Mouse (Mus musculus) midbrain, embryonic 12.5 days (tissue): ENCODE measurements around the gene Igfbp2. TPM values are rescaled to one million over a fixed set of nuclear protein-coding genes. Genes with fewer than 3 reads are reported as not detected.

Experiments used
- ATAC-seq: fragments of 200-750 bp; cut with Nextera tagmentation; 2 replicates; pipeline ENCODE4 v1.8.0; 2017; ENCODE audit warnings: low read depth, moderate TSS enrichment, moderate library complexity; ENCODE audit not compliant: low FRiP score
- H3K27ac ChIP-seq: fragments of 300-500 bp; sonication (generic); replicated peaks from 2 replicates; pipeline ENCODE4 v1.5.1; 2016; ENCODE audit warnings: mild to moderate bottlenecking
- H3K27me3 ChIP-seq: fragments of 300-500 bp; sonication (generic); 2 replicates; pipeline ENCODE4 v1.6.1; 2016; ENCODE audit warnings: mild to moderate bottlenecking
- H3K36me3 ChIP-seq: fragments of 300-500 bp; sonication (generic); 2 replicates; pipeline ENCODE4 v1.6.1; 2016
- H3K4me1 ChIP-seq: fragments of 300-500 bp; sonication (generic); 2 replicates; pipeline ENCODE4 v1.6.1; 2016
- H3K4me2 ChIP-seq: fragments of 300-500 bp; sonication (generic); replicated peaks from 2 replicates; pipeline ENCODE4 v1.6.1; 2016; ENCODE audit warnings: mild to moderate bottlenecking, moderate library complexity
- H3K4me3 ChIP-seq: fragments of 300-500 bp; sonication (generic); 2 replicates; pipeline ENCODE4 v1.5.1; 2016; ENCODE audit warnings: mild to moderate bottlenecking
- H3K9ac ChIP-seq: fragments of 300-500 bp; sonication (generic); replicated peaks from 2 replicates; pipeline ENCODE4 v1.6.1; 2016; ENCODE audit warnings: mild to moderate bottlenecking, moderate library complexity
- H3K9me3 ChIP-seq: fragments of 300-500 bp; sonication (generic); 2 replicates; pipeline ENCODE4 v1.6.1; 2016; ENCODE audit warnings: mild to moderate bottlenecking
- WGBS: fragments of 180-500 bp; shearing (Covaris S2); methylation state at CpG from one replicate; pipeline ENCODE4 v1.1.7; 2016; 5-methylcytosine and 5-hydroxymethylcytosine counted together
- polyA plus RNA-seq: library from polyadenylated mRNA; unstranded; fragments of >200 nt; fragmentation: Nextera tagmentation; extraction: Ambion mirVana; gene quantifications from 2 replicates; pipeline ENCODE4 v1.2.1, GENCODE M21; 2016

The Igfbp2 gene
- polyA plus RNA-seq, 1 experiment from 2014 or later = 637 TPM

GRCm38 (mm10) chr1:72875708-72876107 is 51.4 kb downstream of the Igfbp2 start:
- no peak for ATAC-seq
- Histone ChIP-seq H3K4me1 (peaks cover 44% of the 10 kb centered on the region), H3K4me2 (peak overlapping the region; percentile 95; the same call in 1 of the 2 replicates), H3K4me3 (no peak overlapping the region), H3K9me3 (no peaks in the 10 kb centered on the region), H3K27ac (no peak overlapping the region), H3K9ac (no peak overlapping the region), H3K36me3 (no peaks in the 10 kb centered on the region), H3K27me3 (peaks cover 52% of the 10 kb centered on the region)
- 3% methylated on average over 3 of the region's 3 CpGs for WGBS

DNA sequence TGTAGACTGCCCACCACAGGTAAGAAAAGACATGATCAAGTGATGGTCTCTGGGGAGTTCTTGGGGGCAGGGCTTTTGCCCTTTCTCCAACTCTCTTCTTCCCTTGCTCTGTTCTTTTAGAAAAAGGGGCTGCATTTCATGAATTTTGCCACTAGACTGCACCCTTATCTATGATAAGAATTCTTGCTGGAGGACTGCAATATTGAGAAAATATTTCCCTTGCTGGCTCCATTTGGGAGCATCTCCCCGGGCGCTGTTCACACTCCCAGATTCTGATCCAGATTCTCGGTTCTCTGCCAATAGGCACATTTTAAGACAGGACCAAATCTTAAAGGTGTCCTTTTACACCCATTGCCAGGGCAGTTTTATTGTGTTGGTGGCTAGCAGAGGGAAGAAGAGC is 51.8 kb downstream of the Igfbp2 start:
- ATAC-seq = no peak
- no peaks in the 10 kb centered on the region for H3K36me3 ChIP-seq
- H3K9ac ChIP-seq = no peak overlapping the region
- WGBS = 54% methylated on average over 3 of the region's 3 CpGs
- no peak overlapping the region for H3K4me2 ChIP-seq
- no peaks in the 10 kb centered on the region for H3K9me3 ChIP-seq
- H3K4me1 ChIP-seq = peaks cover 40% of the 10 kb centered on the region
- H3K4me3 ChIP-seq = no peak overlapping the region
- H3K27ac ChIP-seq = no peak overlapping the region
- H3K27me3 ChIP-seq = peaks cover 52% of the 10 kb centered on the region

DNA sequence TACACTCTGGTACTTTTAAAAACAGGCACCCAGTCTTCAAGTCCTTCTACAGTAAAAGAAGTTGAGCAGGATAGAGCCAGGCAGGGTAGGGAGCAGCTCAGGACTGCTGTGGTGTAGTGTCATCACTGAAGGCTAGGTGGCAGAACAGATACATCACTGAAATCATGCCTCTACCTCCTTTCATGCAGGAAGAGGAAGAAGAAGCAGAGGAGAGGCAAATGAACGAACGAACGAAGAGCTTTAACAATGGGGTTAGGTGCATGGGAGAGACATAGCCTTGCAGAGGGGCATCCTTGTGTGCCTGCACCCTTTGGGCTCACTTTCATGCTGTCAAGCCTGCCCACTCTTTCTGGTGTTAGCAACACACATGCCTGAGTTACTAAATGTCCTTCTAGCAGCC is 53.6 kb downstream of the Igfbp2 start:
- peaks cover 35% of the 10 kb centered on the region for H3K4me1 ChIP-seq
- no peak overlapping the region for H3K9ac ChIP-seq
- ATAC-seq = no peak
- WGBS = 13% methylated on average over 3 of the region's 3 CpGs
- H3K36me3 ChIP-seq = no peaks in the 10 kb centered on the region
- no peak overlapping the region for H3K27ac ChIP-seq
- no peaks in the 10 kb centered on the region for H3K9me3 ChIP-seq
- peak overlapping the region; percentile 38 for H3K4me2 ChIP-seq
- H3K27me3 ChIP-seq = peaks cover 49% of the 10 kb centered on the region
- H3K4me3 ChIP-seq = no peak overlapping the region

DNA sequence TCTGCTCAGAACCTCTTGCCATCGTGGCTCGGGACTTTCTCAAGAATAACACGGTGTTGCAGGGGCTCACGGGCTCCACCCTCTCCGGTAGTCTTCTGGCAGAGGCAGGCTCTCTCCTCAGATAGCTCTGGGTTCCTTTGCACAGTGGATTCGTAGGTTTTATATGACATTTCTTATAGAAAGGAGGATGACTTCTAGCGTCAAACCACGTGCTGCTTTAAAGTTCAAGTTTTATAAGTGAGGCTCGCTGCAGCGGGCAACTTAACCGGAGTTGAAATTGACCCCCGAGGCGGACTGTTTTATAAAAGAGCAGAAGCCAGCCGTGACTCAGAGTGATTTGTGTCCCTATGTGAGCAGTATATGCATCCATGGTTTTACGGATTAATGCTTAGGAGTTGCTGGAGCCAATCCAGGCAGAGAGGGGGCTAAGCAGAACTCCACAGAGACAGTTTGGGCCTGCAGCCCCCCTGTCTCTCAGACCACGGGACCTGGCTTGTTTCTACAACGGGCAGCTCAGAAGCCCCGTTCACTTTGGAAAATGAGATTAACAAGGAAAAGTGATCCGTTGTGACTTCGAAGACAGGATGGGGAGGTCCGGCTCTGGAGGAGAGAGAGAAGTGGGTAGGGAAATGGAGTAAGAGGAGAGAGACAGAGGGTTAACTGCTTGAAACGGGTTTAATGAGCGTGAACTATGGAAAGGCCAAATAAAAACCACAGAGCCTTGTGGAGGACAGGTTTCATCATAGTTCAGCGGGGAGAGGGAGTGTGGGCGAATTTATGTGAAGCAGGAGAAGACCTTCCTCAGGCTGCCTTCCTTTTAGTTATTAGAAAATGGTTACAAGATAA is 54.4 kb downstream of the Igfbp2 start:
- WGBS = 57% methylated on average over 25 of the region's 25 CpGs
- Histone ChIP-seq H3K4me2 (peak overlapping the region; percentile 38), H3K4me3 (no peak overlapping the region), H3K9ac (no peak overlapping the region), H3K9me3 (no peaks in the 10 kb centered on the region), H3K4me1 (peaks cover 30% of the 10 kb centered on the region), H3K36me3 (no peaks in the 10 kb centered on the region), H3K27me3 (peaks cover 40% of the 10 kb centered on the region), H3K27ac (no peak overlapping the region)
- ATAC-seq = no peak

DNA sequence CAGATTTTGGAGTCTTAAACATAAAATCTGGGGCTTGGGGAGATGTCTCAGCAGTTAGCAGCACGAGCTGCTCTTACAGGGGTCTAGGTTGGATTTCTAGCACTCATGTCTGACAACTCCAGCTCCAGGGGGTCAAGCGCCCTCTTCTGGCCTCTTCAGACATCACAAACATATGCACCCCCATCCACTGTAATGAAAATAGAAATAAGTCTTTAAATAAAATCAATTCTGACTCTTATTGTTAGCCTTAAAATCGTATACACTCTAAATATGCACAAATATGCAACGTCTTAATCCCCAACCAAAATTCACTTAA is 55.0 kb downstream of the Igfbp2 start:
- WGBS = 61% methylated on average over 4 of the region's 4 CpGs
- no peak for ATAC-seq
- Histone ChIP-seq H3K27ac (no peak overlapping the region), H3K9ac (no peak overlapping the region), H3K9me3 (no peaks in the 10 kb centered on the region), H3K36me3 (no peaks in the 10 kb centered on the region), H3K4me1 (peaks cover 24% of the 10 kb centered on the region), H3K4me3 (no peak overlapping the region), H3K27me3 (peaks cover 35% of the 10 kb centered on the region), H3K4me2 (no peak overlapping the region)

GRCm38 (mm10) chr1:72885111-72885818 is 61.0 kb downstream of the Igfbp2 start:
- H3K4me2 ChIP-seq = no peak overlapping the region
- WGBS = 93% methylated on average over 11 of the region's 11 CpGs
- no peak for ATAC-seq
- no peaks in the 10 kb centered on the region for H3K36me3 ChIP-seq
- H3K4me1 ChIP-seq = no peaks in the 10 kb centered on the region
- H3K27ac ChIP-seq = no peak overlapping the region
- H3K27me3 ChIP-seq = no peaks in the 10 kb centered on the region
- H3K9ac ChIP-seq = no peak overlapping the region
- no peak overlapping the region for H3K4me3 ChIP-seq
- H3K9me3 ChIP-seq = no peaks in the 10 kb centered on the region

GRCm38 (mm10) chr1:72885819-72886169 is 61.5 kb downstream of the Igfbp2 start:
- no peak overlapping the region for H3K27ac ChIP-seq
- no peak overlapping the region for H3K4me2 ChIP-seq
- no peaks in the 10 kb centered on the region for H3K4me1 ChIP-seq
- WGBS = 88% methylated on average over 7 of the region's 7 CpGs
- no peaks in the 10 kb centered on the region for H3K36me3 ChIP-seq
- no peaks in the 10 kb centered on the region for H3K9me3 ChIP-seq
- no peak for ATAC-seq
- no peak overlapping the region for H3K9ac ChIP-seq
- no peaks in the 10 kb centered on the region for H3K27me3 ChIP-seq
- no peak overlapping the region for H3K4me3 ChIP-seq

DNA sequence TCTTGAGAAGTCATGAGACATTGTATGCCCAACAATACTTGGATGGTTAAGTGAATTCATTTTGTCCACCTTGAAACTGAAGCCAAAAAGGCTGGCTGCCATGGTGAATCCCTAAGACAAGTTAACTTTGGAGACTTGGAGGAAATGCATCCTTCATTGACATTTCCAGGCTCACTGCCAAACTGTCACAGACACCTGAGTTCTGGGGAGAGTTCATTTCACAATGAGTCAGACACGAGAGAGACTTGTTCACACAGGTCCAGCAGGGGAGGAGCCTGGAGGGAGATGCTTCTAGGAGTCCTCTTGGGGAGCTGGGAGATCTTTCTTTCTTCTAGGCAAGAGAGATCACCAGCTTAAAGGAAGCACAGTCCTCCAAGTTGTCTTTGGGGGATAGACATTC is 63.6 kb downstream of the Igfbp2 start:
- no peak overlapping the region for H3K27ac ChIP-seq
- no peaks in the 10 kb centered on the region for H3K27me3 ChIP-seq
- no peaks in the 10 kb centered on the region for H3K4me1 ChIP-seq
- H3K36me3 ChIP-seq = no peaks in the 10 kb centered on the region
- no peak overlapping the region for H3K9ac ChIP-seq
- WGBS = 68% methylated on average over 1 of the region's 1 CpGs
- no peaks in the 10 kb centered on the region for H3K9me3 ChIP-seq
- ATAC-seq = no peak
- H3K4me3 ChIP-seq = no peak overlapping the region
- H3K4me2 ChIP-seq = no peak overlapping the region

DNA sequence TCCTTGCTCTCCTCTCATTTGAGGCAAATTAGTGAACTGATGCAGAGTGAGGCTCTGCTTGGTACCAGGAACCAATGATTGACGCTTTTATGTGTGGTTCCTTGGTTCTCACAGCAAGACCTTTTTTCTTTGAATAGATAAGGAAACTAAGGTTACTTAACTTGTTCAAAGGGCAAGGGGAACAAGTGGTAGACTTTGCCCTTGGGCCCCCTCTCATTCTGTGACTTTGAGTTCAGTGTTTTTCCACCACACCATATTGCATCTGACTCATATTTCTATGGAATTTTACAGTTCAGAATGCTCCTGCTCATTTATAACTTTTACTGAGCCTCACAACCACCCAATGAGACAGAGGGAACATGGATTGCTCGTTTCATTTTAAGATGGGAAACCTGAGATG is 71.5 kb downstream of the Igfbp2 start:
- H3K27ac ChIP-seq = no peak overlapping the region
- H3K4me2 ChIP-seq = no peak overlapping the region
- H3K27me3 ChIP-seq = no peaks in the 10 kb centered on the region
- no peaks in the 10 kb centered on the region for H3K4me1 ChIP-seq
- no peak for ATAC-seq
- no peaks in the 10 kb centered on the region for H3K36me3 ChIP-seq
- no peak overlapping the region for H3K9ac ChIP-seq
- WGBS = 73% methylated on average over 2 of the region's 2 CpGs
- H3K9me3 ChIP-seq = no peaks in the 10 kb centered on the region
- H3K4me3 ChIP-seq = no peak overlapping the region

Other genes with a start within 250 kb of the Igfbp2 start
- gene Smarcal1, start 241.3 kb upstream of the Igfbp2 start, polyA plus RNA-seq = 30.3 and 31.4 TPM in 2 replicates
- gene Ankar, start 123.9 kb upstream of the Igfbp2 start, polyA plus RNA-seq = not detected in 2 replicates
- gene Rpl37a, start 113.2 kb upstream of the Igfbp2 start, polyA plus RNA-seq = 1,367 and 1,416 TPM in 2 replicates
- gene Igfbp5, start 50.4 kb downstream of the Igfbp2 start, polyA plus RNA-seq = 31.1 and 41.2 TPM in 2 replicates
- gene Tnp1, start 191.4 kb downstream of the Igfbp2 start, polyA plus RNA-seq = not detected in 2 replicates